Mouse (Mus musculus): ENCODE measurements around the gene Rpl23.

- TF ChIP-seq CTCF (IDR thresholded peaks at IDR 0.05; ENCODE audit: borderline replicate concordance, insufficient read depth, low read length): no peak
- TF ChIP-seq POLR2A (IDR thresholded peaks at IDR 0.05; ENCODE audit: low read depth, low read length): peak; percentile 69
These were observed 17.9 kb upstream of the Rpl23 start for GRCm38 (mm10) chr11:97799994-97800690.

All from embryonic fibroblast, embryonic 13.5 days (primary cell).